Mouse (Mus musculus) spleen, adult 2 months (tissue): ENCODE data around the gene Krtap24-1.

Experiments
- CTCF ChIP-seq: fragments of 200-500 bp; IDR thresholded peaks from 2 replicates; pipeline ENCODE4 v1.5.1; 2011; ENCODE audit warnings: mild to moderate bottlenecking, inconsistent platforms; ENCODE audit not compliant: insufficient read depth, insufficient read length, insufficient replicate concordance; ENCODE audit errors: extremely low read depth
- POLR2A ChIP-seq: fragments of 200-500 bp; IDR thresholded peaks from 2 replicates; pipeline ENCODE4 v1.6.1; 2011; ENCODE audit warnings: low read depth, low read length, inconsistent platforms

DNA sequence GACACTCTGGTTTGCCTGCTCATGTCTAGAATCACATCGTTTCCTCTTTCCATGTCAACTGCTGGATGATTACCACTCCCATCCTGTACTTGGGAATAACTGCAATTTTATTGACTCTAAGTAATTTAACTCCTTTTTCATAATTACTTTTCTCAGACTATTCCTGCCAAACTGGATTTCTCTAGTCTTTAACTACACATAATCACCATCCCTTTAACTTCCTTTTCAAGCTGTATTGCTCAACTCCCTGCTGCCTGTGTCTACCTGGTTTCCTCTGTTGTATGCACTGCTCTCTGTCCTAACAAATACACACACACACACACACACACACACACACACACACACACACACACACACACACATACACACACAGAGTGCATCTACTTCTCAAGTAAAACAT lies 39.0 kb upstream of the Krtap24-1 start:
- TF ChIP-seq POLR2A (no peak), CTCF (no peak)
